Mouse (Mus musculus): ENCODE data around the gene Sergef. TPM values are rescaled to one million over a fixed set of nuclear protein-coding genes. Genes with fewer than 3 reads are reported as not detected.

Gene Sergef
- total RNA-seq, 2 experiments from 2014 or later: 3.0 to 3.1 TPM

GRCm38 (mm10) chr7:46422764-46423412 lies 216.7 kb downstream of the Sergef start:
- intact Hi-C loops (cut with DNase I): loop anchor here (2.0 to 10.0 kb wide), 2 partner anchors 26 to 112 kb away; partner anchors contain the start of gene Kcnc1
- DNase-seq: peak; percentile 38 to 69

DNA sequence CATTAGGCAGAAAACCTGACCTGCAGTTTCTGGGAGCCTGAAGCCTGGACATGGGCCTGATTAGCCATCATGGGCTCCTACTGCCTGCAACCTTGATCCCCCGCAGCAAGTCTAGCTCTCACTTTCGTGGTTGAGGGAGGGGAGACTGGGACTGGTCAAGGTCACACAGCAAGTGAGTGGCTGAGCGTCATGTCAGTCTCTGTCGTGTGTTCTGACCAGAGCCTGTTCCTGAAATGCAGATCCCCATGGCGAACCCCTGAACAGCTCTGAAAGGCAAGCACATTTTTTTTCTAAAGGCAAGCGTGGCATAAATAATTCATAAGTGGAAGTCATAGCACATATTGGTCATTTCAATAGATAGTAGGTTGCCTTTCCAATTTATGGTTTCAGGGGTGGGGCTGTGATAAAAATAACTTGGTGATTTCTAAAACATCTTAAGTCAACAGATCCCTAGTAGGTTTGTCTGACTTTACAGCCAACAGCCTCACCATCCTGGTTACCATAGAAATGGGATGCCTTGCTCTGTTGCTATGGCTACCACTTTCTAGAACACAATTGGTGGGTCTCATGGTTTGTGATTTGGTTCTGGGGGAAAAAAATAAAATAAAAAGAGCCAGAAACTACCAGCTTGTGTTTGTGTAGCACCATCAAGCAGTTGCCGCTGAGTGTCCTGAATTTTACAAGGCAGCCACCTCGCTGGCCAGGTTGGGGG lies 217.4 kb downstream of the Sergef start:
- DNase-seq: no peak
- intact Hi-C loops (cut with DNase I): loop anchor here (2.0 to 10.0 kb wide), 2 partner anchors 25 to 113 kb away; partner anchors contain the start of gene Kcnc1

GRCm38 (mm10) chr7:46421535-46421934 lies 218.1 kb downstream of the Sergef start:
- no peak for DNase-seq
- intact Hi-C loops (cut with DNase I): loop anchor here (10.0 kb wide), 1 partner anchor 113 kb away; no protein-coding TSS in a partner anchor

DNA sequence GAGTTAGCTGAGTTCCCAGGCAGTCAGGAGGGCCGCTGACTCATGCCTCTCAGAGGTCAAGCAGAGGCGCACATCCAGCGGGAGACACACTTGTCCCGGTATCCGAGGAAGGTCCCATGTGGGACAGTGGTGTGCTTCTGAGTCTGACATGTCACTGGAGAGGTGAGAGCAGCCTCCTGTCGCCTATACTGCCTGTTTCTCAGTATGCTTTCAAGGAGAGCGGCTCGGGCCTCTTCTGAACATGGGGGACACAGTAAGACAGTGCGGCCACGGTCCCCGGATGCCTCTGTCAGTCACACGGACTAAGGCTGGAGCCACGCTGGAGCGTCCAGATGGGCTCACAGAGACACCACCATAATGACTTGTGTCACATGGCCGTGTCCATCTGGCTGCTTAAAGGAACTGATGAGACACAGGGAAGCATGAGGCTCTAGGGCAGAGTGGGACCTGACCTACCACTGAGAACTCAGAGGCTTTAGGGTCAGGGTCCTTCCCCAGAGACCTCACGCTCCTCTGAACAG lies 221.4 kb downstream of the Sergef start:
- no peak for DNase-seq
- intact Hi-C loops (cut with DNase I): no loop called here

DNA sequence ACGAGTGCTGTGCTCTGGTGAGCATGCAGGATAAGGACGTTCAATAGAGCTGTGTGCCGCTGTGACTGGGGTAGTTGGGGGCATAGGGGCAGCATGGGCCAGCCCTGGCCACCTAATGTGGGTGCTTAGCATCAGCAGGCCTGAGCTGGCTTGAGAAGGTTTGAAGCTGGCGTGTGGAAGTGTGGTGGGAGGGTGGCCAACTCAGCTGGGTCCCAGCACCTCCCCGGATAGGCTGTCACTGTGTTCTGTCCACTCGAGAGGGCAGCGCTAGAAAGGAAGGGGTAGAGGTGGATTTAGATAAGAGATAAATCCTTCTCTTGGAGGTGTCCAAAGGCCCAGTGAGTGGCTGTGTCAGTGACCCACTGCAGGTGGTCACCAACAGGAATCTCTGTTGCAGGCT lies 222.1 kb downstream of the Sergef start:
- DNase-seq: no peak

DNA sequence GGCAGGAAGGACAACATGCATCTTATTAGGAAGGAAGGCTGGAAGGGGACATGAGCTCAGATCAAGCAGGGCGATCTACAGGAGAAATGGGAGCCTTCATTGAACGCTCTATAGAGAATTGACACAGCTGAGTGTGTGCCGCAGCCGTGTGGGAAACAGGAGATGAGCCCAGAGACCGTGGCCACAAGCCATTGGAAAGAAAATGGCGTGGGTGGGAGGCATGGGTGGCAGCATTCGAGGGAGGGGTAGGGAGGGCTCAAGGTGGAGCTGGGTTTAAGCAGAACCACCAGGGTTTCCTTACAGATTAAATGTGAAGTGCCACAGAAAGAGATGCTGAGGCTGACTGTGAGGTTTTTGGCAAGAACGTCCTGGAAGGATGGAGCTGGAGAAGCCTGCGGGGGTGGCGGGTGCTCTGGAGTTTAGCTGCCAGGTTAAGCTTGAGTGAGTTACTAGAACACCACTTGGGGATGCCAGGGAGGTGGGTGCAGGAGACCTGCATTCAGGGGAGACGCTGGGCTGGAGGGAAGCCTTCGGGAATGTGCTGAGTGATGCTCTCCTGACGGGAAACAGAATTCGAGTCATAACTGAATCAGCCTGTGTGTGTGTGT lies 223.7 kb downstream of the Sergef start:
- intact Hi-C loops (cut with DNase I): no loop called here
- DNase-seq: no peak

More for the DNA sequence above, 222.1 kb downstream of the Sergef start:
- intact Hi-C loops (cut with DNase I): no loop called here

GRCm38 (mm10) chr7:46413959-46414725 lies 225.5 kb downstream of the Sergef start:
- intact Hi-C loops (cut with DNase I): no loop called here
- peak; percentile 34 to 35 for DNase-seq

GRCm38 (mm10) chr7:46412823-46413222 lies 226.8 kb downstream of the Sergef start:
- intact Hi-C loops (cut with DNase I): no loop called here

DNA sequence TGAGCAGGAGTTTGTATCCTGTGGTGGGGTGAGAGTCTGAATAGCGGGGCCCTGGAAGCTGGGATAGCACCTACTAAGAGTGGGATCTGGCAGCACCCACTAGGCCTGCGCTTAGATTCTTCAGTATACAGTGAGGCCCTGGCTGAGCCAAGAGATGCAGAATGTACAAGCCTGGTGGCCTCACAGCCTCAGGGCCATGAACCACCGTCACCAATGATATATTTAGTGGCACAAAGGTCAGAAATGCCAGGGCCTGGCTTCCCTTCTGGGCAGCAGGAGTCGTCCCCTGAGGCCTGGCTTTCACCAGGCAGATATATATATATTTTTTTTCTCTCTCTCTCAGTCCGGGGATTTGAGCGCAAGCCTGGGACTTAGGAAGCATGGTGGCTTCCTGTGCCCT lies 228.9 kb downstream of the Sergef start:
- intact Hi-C loops (cut with DNase I): no loop called here
- peak; percentile 32 to 37 for DNase-seq

More at GRCm38 (mm10) chr7:46412823-46413222, 226.8 kb downstream of the Sergef start:
- DNase-seq: no peak

- DNase-seq: no peak
- intact Hi-C loops (cut with DNase I): no loop called here
These were observed 230.3 kb downstream of the Sergef start for GRCm38 (mm10) chr7:46409204-46409789.

DNA sequence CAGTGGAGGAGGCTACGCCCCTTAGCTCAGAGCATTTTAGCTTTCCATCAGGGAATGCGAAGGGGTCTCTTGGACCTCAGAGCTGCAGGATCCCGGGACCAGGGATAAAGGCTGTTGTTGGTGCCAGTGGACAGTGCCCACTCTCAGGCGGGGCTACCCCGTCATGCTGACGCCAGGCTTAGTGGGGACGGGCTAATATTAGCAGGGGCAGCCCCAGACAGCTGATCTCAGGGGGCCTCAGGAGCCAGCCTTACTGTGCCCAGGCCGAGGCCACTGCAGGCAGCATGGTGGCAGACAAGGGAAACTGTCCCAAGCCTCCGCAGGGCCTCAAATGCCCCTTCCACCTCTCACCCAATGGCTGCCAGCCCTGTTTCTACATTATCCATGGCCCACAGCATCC lies 231.0 kb downstream of the Sergef start:
- DNase-seq: peak in 1 of 2 experiments; percentile 35
- intact Hi-C loops (cut with DNase I): no loop called here

GRCm38 (mm10) chr7:46404756-46405155 lies 234.9 kb downstream of the Sergef start:
- intact Hi-C loops (cut with DNase I): no loop called here

DNA sequence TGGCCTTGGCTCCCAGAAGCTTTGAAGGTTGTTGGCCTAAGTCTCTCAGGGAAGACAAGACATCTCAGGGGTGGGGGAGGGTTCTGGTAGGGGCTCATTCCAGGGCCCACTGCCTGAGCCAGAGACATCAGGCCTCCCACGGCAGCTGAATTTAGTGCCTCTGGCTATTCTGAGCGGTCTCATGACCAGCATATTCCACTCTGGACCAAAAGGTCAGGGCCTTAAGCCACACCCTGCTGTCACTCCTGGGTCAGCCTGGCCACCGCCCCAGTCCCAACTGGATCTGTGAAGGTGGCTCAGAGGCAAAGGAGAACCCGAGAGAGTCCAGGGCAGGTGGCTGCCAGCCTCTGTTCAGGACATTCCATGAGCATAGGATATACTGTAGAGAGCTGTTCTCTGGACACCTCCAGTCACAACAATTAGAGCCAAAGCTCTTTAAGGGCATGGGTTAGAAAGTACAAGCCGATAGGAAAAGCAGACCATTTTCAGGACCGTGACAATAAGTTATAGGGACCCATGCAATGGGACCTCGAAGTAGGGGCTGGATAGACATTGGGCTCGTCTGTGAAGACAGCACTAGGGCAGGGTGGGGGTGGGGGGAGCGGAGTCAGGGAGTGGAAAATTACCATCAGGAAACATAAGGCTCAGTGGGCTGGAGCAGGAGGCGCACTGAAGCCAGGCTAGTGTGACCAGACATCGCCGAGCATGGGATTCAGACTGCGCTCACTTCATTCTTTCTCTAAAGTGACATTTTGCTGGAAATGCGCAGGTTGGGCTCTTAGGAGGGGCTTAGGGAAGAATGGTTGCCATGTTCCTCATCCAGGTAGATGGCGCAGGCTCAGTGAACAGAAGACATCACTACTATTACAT lies 235.8 kb downstream of the Sergef start:
- peak; percentile 51 to 64 for DNase-seq
- intact Hi-C loops (cut with DNase I): no loop called here

More at GRCm38 (mm10) chr7:46404756-46405155, 234.9 kb downstream of the Sergef start:
- no peak for DNase-seq

- DNase-seq: no peak
- intact Hi-C loops (cut with DNase I): no loop called here
These were observed 238.0 kb downstream of the Sergef start for GRCm38 (mm10) chr7:46401371-46402180.

GRCm38 (mm10) chr7:46400346-46400745 lies 239.3 kb downstream of the Sergef start:
- intact Hi-C loops (cut with DNase I): no loop called here
- no peak for DNase-seq

- intact Hi-C loops (cut with DNase I): no loop called here
- DNase-seq: no peak
These were observed 239.9 kb downstream of the Sergef start for GRCm38 (mm10) chr7:46399676-46400075.

- no peak for DNase-seq
- intact Hi-C loops (cut with DNase I): no loop called here
These were observed 241.0 kb downstream of the Sergef start for GRCm38 (mm10) chr7:46398612-46399011.

DNA sequence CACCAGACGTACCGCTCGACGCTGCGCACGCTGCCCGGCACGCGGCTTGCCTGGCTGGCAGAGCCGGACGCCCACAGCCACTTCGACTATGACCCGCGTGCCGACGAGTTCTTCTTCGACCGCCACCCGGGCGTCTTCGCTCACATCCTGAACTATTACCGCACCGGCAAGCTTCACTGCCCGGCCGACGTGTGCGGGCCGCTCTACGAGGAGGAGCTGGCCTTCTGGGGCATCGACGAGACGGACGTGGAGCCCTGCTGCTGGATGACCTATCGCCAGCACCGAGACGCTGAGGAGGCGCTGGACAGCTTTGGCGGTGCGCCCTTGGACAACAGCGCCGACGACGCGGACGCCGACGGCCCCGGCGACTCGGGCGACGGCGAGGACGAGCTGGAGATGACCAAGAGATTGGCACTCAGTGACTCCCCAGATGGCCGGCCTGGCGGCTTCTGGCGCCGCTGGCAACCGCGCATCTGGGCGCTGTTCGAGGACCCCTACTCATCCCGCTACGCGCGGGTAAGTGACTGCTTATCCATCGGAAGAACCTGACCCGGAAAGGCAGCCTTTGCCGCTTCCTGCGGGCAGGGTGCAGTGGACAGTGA lies 241.8 kb downstream of the Sergef start:
- no peak for DNase-seq
- intact Hi-C loops (cut with DNase I): loop anchor here (2.0 kb wide), 1 partner anchor 25 kb away; no protein-coding TSS in a partner anchor

All from gastrocnemius, postnatal 36 days (tissue).